Mouse (Mus musculus): ENCODE data around the gene Arhgef19.

DNA sequence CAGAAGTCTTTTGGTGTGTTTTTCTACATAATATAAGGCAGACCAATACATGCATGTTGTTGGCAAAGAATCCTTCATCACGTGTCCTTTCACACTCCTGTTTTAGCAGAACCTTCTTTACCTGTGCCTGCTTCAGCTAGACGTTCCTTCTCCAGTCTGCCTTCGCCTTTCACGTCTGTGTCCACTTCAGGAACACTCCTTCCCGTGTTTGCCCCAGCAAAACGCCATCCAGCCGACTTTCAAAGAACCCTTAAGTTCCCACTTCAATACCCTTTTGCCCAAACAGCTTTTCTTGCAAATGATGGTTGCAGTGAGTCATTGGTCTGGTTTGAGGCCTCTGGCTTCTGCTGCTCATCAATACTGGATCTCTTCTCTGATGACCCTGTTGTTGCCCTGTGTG, 48.0 kb upstream of the Arhgef19 start:
- TF ChIP-seq CTCF (IDR thresholded peaks at IDR 0.05; ENCODE audit: extremely low read depth, insufficient read depth, low read length) (no peak), POLR2A (IDR thresholded peaks at IDR 0.05; ENCODE audit: extremely low read depth, insufficient read depth, low read length) (no peak)
